Mouse (Mus musculus) embryonic facial prominence, embryonic 15.5 days (tissue): ENCODE measurements at regions not wholly inside any gene's neighbourhood (a gene's known extent, or its start where the extent isn't known, plus 50 kb on each side); places are given as distances from the start of the nearest gene placed in this dataset.

Experiments
- ATAC-seq: fragments of 200-750 bp; cut with Nextera tagmentation; 2 replicates; pipeline ENCODE4 v1.8.0; 2017; ENCODE audit warnings: low read depth, moderate TSS enrichment; ENCODE audit not compliant: insufficient number of reproducible peaks, low FRiP score, low TSS enrichment
- H3K27ac ChIP-seq: fragments of 300-500 bp; sonication (generic); replicated peaks from 2 replicates; pipeline ENCODE4 v1.5.1; 2015; ENCODE audit warnings: mild to moderate bottlenecking, inconsistent platforms
- H3K27me3 ChIP-seq: fragments of 300-500 bp; sonication (generic); 2 replicates; pipeline ENCODE4 v1.6.1; 2015; ENCODE audit warnings: inconsistent platforms
- H3K36me3 ChIP-seq: fragments of 300-500 bp; sonication (generic); 2 replicates; pipeline ENCODE4 v1.6.1; 2015; ENCODE audit warnings: mild to moderate bottlenecking, inconsistent platforms
- H3K4me1 ChIP-seq: fragments of 300-500 bp; sonication (generic); 2 replicates; pipeline ENCODE4 v1.6.1; 2015; ENCODE audit warnings: inconsistent platforms
- H3K4me2 ChIP-seq: fragments of 300-500 bp; sonication (generic); replicated peaks from 2 replicates; pipeline ENCODE4 v1.6.1; 2015; ENCODE audit warnings: mild to moderate bottlenecking, inconsistent platforms
- H3K4me3 ChIP-seq: fragments of 300-500 bp; sonication (generic); replicated peaks from 2 replicates; pipeline ENCODE4 v1.5.1; 2015; ENCODE audit warnings: mild to moderate bottlenecking, inconsistent platforms
- H3K9ac ChIP-seq: fragments of 300-500 bp; sonication (generic); 2 replicates; pipeline ENCODE4 v1.6.1; 2015; ENCODE audit warnings: inconsistent platforms
- H3K9me3 ChIP-seq: fragments of 300-500 bp; sonication (generic); replicated peaks from 2 replicates; pipeline ENCODE4 v1.6.1; 2016; ENCODE audit warnings: inconsistent platforms
- WGBS: fragments of 180-500 bp; shearing (Covaris S2); methylation state at CpG from one replicate; pipeline ENCODE4 v1.1.7; 2015; 5-methylcytosine and 5-hydroxymethylcytosine counted together

- Histone ChIP-seq H3K4me2 (no peak overlapping the region), H3K27ac (no peak overlapping the region), H3K27me3 (no peaks in the 10 kb centered on the region), H3K4me3 (no peak overlapping the region), H3K4me1 (no peaks in the 10 kb centered on the region), H3K9me3 (no peaks in the 10 kb centered on the region), H3K9ac (no peak overlapping the region), H3K36me3 (no peaks in the 10 kb centered on the region)
- ATAC-seq: no peak
- 75% methylated on average over 5 of the region's 5 CpGs for WGBS
Observed at GRCm38 (mm10) chr10:92400587-92401090, 321.6 kb downstream of the Nedd1 start.

GRCm38 (mm10) chr10:92389176-92389732 lies 333.0 kb downstream of the Nedd1 start:
- no peak for ATAC-seq
- no peak overlapping the region for H3K9ac ChIP-seq
- H3K4me2 ChIP-seq: no peak overlapping the region
- H3K27me3 ChIP-seq: no peaks in the 10 kb centered on the region
- WGBS: 56% methylated on average over 7 of the region's 7 CpGs
- no peaks in the 10 kb centered on the region for H3K36me3 ChIP-seq
- H3K4me3 ChIP-seq: no peak overlapping the region
- H3K4me1 ChIP-seq: no peaks in the 10 kb centered on the region
- H3K27ac ChIP-seq: no peak overlapping the region
- no peaks in the 10 kb centered on the region for H3K9me3 ChIP-seq

GRCm38 (mm10) chr10:92367126-92367525 lies 355.1 kb downstream of the Nedd1 start:
- no peak for ATAC-seq
- 58% methylated on average over 8 of the region's 8 CpGs for WGBS
- Histone ChIP-seq H3K4me2 (no peak overlapping the region), H3K9me3 (no peaks in the 10 kb centered on the region), H3K4me3 (no peak overlapping the region), H3K27me3 (no peaks in the 10 kb centered on the region), H3K4me1 (no peaks in the 10 kb centered on the region), H3K27ac (no peak overlapping the region), H3K36me3 (no peaks in the 10 kb centered on the region), H3K9ac (no peak overlapping the region)

- WGBS: 77% methylated on average over 3 of the region's 3 CpGs
- Histone ChIP-seq H3K27ac (no peak overlapping the region), H3K27me3 (no peaks in the 10 kb centered on the region), H3K4me2 (no peak overlapping the region), H3K4me1 (no peaks in the 10 kb centered on the region), H3K36me3 (no peaks in the 10 kb centered on the region), H3K4me3 (no peak overlapping the region), H3K9ac (no peak overlapping the region), H3K9me3 (no peaks in the 10 kb centered on the region)
- ATAC-seq: no peak
Observed at GRCm38 (mm10) chr10:92356738-92357137, 365.5 kb downstream of the Nedd1 start.

GRCm38 (mm10) chr10:92349043-92349442 lies 373.2 kb downstream of the Nedd1 start:
- no peaks in the 10 kb centered on the region for H3K36me3 ChIP-seq
- ATAC-seq: no peak
- no peak overlapping the region for H3K27ac ChIP-seq
- no peaks in the 10 kb centered on the region for H3K4me1 ChIP-seq
- H3K4me2 ChIP-seq: no peak overlapping the region
- no peaks in the 10 kb centered on the region for H3K27me3 ChIP-seq
- no peaks in the 10 kb centered on the region for H3K9me3 ChIP-seq
- WGBS: 71% methylated on average over 6 of the region's 7 CpGs
- no peak overlapping the region for H3K9ac ChIP-seq
- H3K4me3 ChIP-seq: no peak overlapping the region

GRCm38 (mm10) chr10:92347960-92348675 lies 374.1 kb downstream of the Nedd1 start:
- WGBS: 73% methylated on average over 10 of the region's 10 CpGs
- H3K4me3 ChIP-seq: no peak overlapping the region
- H3K27ac ChIP-seq: no peak overlapping the region
- H3K9me3 ChIP-seq: no peaks in the 10 kb centered on the region
- H3K4me1 ChIP-seq: no peaks in the 10 kb centered on the region
- no peak overlapping the region for H3K4me2 ChIP-seq
- H3K27me3 ChIP-seq: no peaks in the 10 kb centered on the region
- no peak overlapping the region for H3K9ac ChIP-seq
- no peaks in the 10 kb centered on the region for H3K36me3 ChIP-seq
- ATAC-seq: no peak

- Histone ChIP-seq H3K9ac (no peak overlapping the region), H3K9me3 (no peaks in the 10 kb centered on the region), H3K27me3 (no peaks in the 10 kb centered on the region), H3K36me3 (no peaks in the 10 kb centered on the region), H3K4me3 (no peak overlapping the region), H3K4me2 (no peak overlapping the region), H3K27ac (no peak overlapping the region), H3K4me1 (no peaks in the 10 kb centered on the region)
- WGBS: 95% methylated on average over 2 of the region's 2 CpGs
- no peak for ATAC-seq
Observed at GRCm38 (mm10) chr10:92339671-92340070, 382.5 kb downstream of the Nedd1 start.

GRCm38 (mm10) chr10:92336949-92337348 lies 385.3 kb downstream of the Nedd1 start:
- Histone ChIP-seq H3K9me3 (no peaks in the 10 kb centered on the region), H3K27me3 (no peaks in the 10 kb centered on the region), H3K9ac (no peak overlapping the region), H3K27ac (no peak overlapping the region), H3K36me3 (no peaks in the 10 kb centered on the region), H3K4me1 (peaks cover 6% of the 10 kb centered on the region; the same call in 1 of the 2 replicates), H3K4me3 (no peak overlapping the region), H3K4me2 (no peak overlapping the region)
- 83% methylated on average over 2 of the region's 2 CpGs for WGBS
- ATAC-seq: no peak

GRCm38 (mm10) chr10:92336138-92336537 lies 386.1 kb downstream of the Nedd1 start:
- Histone ChIP-seq H3K4me1 (peaks cover 6% of the 10 kb centered on the region; the same call in 1 of the 2 replicates), H3K4me2 (no peak overlapping the region), H3K4me3 (no peak overlapping the region), H3K9ac (no peak overlapping the region), H3K36me3 (no peaks in the 10 kb centered on the region), H3K27me3 (no peaks in the 10 kb centered on the region), H3K27ac (no peak overlapping the region), H3K9me3 (no peaks in the 10 kb centered on the region)
- 51% methylated on average over 5 of the region's 5 CpGs for WGBS
- ATAC-seq: no peak

- H3K9me3 ChIP-seq: no peaks in the 10 kb centered on the region
- no peaks in the 10 kb centered on the region for H3K36me3 ChIP-seq
- H3K9ac ChIP-seq: no peak overlapping the region
- H3K4me3 ChIP-seq: no peak overlapping the region
- no peaks in the 10 kb centered on the region for H3K27me3 ChIP-seq
- H3K4me2 ChIP-seq: no peak overlapping the region
- no peak for ATAC-seq
- H3K27ac ChIP-seq: no peak overlapping the region
- WGBS: 76% methylated on average over 5 of the region's 5 CpGs
- peaks cover 6% of the 10 kb centered on the region; the same call in 1 of the 2 replicates for H3K4me1 ChIP-seq
Observed at GRCm38 (mm10) chr10:92335141-92335540, 387.1 kb downstream of the Nedd1 start.

- Histone ChIP-seq H3K9me3 (no peaks in the 10 kb centered on the region), H3K4me2 (no peak overlapping the region), H3K4me3 (no peak overlapping the region), H3K4me1 (peaks cover 6% of the 10 kb centered on the region; the same call in 1 of the 2 replicates), H3K36me3 (no peaks in the 10 kb centered on the region), H3K27me3 (no peaks in the 10 kb centered on the region), H3K27ac (no peak overlapping the region), H3K9ac (no peak overlapping the region)
- no peak for ATAC-seq
- 32% methylated on average over 6 of the region's 6 CpGs for WGBS
Observed at GRCm38 (mm10) chr10:92333869-92334268, 388.4 kb downstream of the Nedd1 start.
